Mouse (Mus musculus) stomach, adult 2 months (tissue): ENCODE results near the gene Zfp825. TPM values are rescaled to one million over a fixed set of nuclear protein-coding genes. Genes with fewer than 3 reads are reported as not detected.

Source experiments
- polyA plus RNA-seq: library from polyadenylated mRNA; depleted of rRNA; stranded (reverse); fragments of >200 nt; gene quantifications from 2 replicates; pipeline ENCODE4 v1.2.3, GENCODE M21; 2012; rRNA removed

Gene Zfp825
- polyA plus RNA-seq, result 0.25 TPM in 1 of 2 replicates, not detected in the other

GRCm38 (mm10) chr13:74493911-74494679, at the start of gene Zfp825:
Gene Zfp825, minus strand, starts transcription at chr13:74493992.

Other genes with a start within 250 kb of the Zfp825 start
- gene Ahrr, start 201.7 kb downstream of the Zfp825 start, polyA plus RNA-seq, result 0.30 and 0.47 TPM in 2 replicates
- gene Pdcd6, start 176.4 kb downstream of the Zfp825 start, polyA plus RNA-seq, result 27.3 and 29.7 TPM in 2 replicates
- gene Sdha, start 143.7 kb downstream of the Zfp825 start, polyA plus RNA-seq, result 26.8 and 28.1 TPM in 2 replicates
- 0.48 and 0.70 TPM in 2 replicates for gene Ccdc127, start 143.7 kb downstream of the Zfp825 start, polyA plus RNA-seq
- 0.57 and 0.65 TPM in 2 replicates for gene Lrrc14b, start 130.0 kb downstream of the Zfp825 start, polyA plus RNA-seq
- gene Zfp72, start 103.2 kb downstream of the Zfp825 start, polyA plus RNA-seq, result 0.02 TPM in 2 replicates
- gene Ftl1-ps1, start 94.3 kb downstream of the Zfp825 start, polyA plus RNA-seq, result 13.1 and 19.6 TPM in 2 replicates
- gene Erap1, start 145.6 kb upstream of the Zfp825 start, polyA plus RNA-seq, result 0.52 and 1.3 TPM in 2 replicates